Mouse (Mus musculus) intestine, embryonic 14.5 days (tissue): Measurements from ENCODE around the gene Dhx58. TPM values are rescaled to one million over a fixed set of nuclear protein-coding genes. Genes with fewer than 3 reads are reported as not detected.
A peak's percentile ranks its signal among the peaks of the same experiment; 100 is the strongest.

ENCODE experiments used
- ATAC-seq: fragments of 200-750 bp; cut with Nextera tagmentation; replicated peaks from 2 replicates; pipeline ENCODE4 v1.8.0; 2017; ENCODE audit warnings: low read depth, moderate number of reproducible peaks, moderate TSS enrichment, moderate library complexity; ENCODE audit not compliant: low FRiP score, low TSS enrichment
- DNase-seq: peaks from one replicate; pipeline ENCODE4 v3.0.0-alpha.2; 2018; ENCODE audit warnings: low spot score
- H3K27ac ChIP-seq: fragments of 300-500 bp; sonication (generic); 2 replicates; pipeline ENCODE4 v1.5.1; 2014; ENCODE audit warnings: low read depth, mild to moderate bottlenecking, control low read depth
- H3K27me3 ChIP-seq: fragments of 300-500 bp; sonication (generic); replicated peaks from 2 replicates; pipeline ENCODE4 v1.6.1; 2014; ENCODE audit warnings: low read length, control low read depth; ENCODE audit not compliant: control insufficient read depth, insufficient read depth
- H3K36me3 ChIP-seq: fragments of 300-500 bp; sonication (generic); 2 replicates; pipeline ENCODE4 v1.6.1; 2014; ENCODE audit warnings: low read length, control low read depth; ENCODE audit not compliant: control insufficient read depth, insufficient read depth
- H3K4me1 ChIP-seq: fragments of 300-500 bp; sonication (generic); replicated peaks from 2 replicates; pipeline ENCODE4 v1.6.1; 2014; ENCODE audit warnings: low read length, control low read depth, mixed read lengths; ENCODE audit not compliant: control insufficient read depth, insufficient read depth
- H3K4me2 ChIP-seq: fragments of 300-500 bp; sonication (generic); 2 replicates; pipeline ENCODE4 v1.6.1; 2014; ENCODE audit warnings: low read length
- H3K4me3 ChIP-seq: fragments of 300-500 bp; sonication (generic); 2 replicates; pipeline ENCODE4 v1.5.1; 2014; ENCODE audit warnings: low read depth, low read length, control low read depth, mixed read lengths
- H3K9ac ChIP-seq: fragments of 300-500 bp; sonication (generic); 2 replicates; pipeline ENCODE4 v1.6.1; 2014; ENCODE audit warnings: mild to moderate bottlenecking, low read length
- H3K9me3 ChIP-seq: fragments of 300-500 bp; sonication (generic); 2 replicates; pipeline ENCODE4 v1.6.1; 2016; ENCODE audit warnings: low read length, control low read depth; ENCODE audit not compliant: control insufficient read depth
- whole genome bisulfite sequencing: fragments of 180-500 bp; shearing (Covaris S2); extraction: QIAGEN DNeasy Blood & Tissue Kit; methylation state at CpG from one replicate; pipeline ENCODE4 v1.1.7; 2014; 5-methylcytosine and 5-hydroxymethylcytosine counted together
- polyA plus RNA-seq: library from polyadenylated mRNA; unstranded; fragments of >200 nt; fragmentation: Nextera tagmentation; extraction: Ambion mirVana; gene quantifications from 2 replicates; pipeline ENCODE4 v1.2.1, GENCODE M21; 2014

Dhx58 gene
- polyA plus RNA-seq, 1 experiment from 2014 or later, result 2.4 TPM

DNA sequence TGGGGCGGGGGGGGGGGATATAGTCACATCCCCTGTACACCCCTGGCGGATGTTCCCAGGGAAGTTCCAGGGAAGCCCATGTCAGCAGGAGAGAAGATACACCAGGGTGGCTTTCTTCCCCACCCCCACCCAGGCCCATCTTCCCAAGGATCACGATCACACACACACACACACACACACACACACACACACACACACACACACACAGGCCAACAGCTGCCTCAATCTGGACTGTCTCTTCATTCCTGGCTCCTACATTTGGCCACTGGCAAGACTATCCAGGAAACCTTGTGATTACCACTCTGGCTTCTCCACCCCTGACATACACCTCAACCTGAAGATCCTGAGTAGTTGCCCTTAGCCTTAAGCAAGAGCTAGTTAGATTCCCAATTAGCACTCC, 18.7 kb downstream of the Dhx58 start:
- Histone ChIP-seq H3K9me3 (no peaks in the 10 kb centered on the region), H3K4me2 (no peak overlapping the region), H3K4me1 (no peaks in the 10 kb centered on the region), H3K9ac (no peak overlapping the region), H3K27ac (no peak overlapping the region), H3K27me3 (peaks cover 1% of the 10 kb centered on the region; the same call in 1 of the 2 replicates), H3K4me3 (no peak overlapping the region), H3K36me3 (no peaks in the 10 kb centered on the region)
- ATAC-seq (no peak), DNase-seq (no peak)
- 66% methylated on average over 3 of the region's 3 CpGs for WGBS

DNA sequence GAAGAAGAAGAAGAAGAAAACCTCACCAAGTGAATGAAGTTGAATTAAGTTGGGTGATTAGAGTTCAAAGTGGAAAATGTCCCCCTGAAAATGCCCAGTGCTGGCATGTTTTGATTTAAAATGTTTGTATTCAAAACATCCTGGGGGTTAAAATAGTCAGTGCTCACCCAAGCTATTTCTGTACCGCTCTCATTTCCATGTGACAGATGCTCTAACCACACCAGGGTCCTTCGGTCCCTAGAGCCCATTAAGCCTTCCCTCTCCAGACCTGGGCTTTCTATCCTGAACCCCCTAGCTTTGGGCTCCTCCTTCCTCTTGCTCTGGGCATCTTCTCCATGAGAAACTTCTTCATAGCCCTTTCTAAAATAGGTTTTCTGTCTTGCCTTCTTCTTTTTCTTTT, 20.0 kb downstream of the Dhx58 start:
- no peak overlapping the region for H3K27ac ChIP-seq
- DNase-seq (no peak), ATAC-seq (no peak)
- no peak overlapping the region for H3K4me2 ChIP-seq
- no peak overlapping the region for H3K4me3 ChIP-seq
- H3K36me3 ChIP-seq, result no peaks in the 10 kb centered on the region
- H3K4me1 ChIP-seq, result no peaks in the 10 kb centered on the region
- no peaks in the 10 kb centered on the region for H3K9me3 ChIP-seq
- H3K27me3 ChIP-seq, result no peaks in the 10 kb centered on the region
- 83% methylated on average over 2 of the region's 2 CpGs for WGBS
- no peak overlapping the region for H3K9ac ChIP-seq

DNA sequence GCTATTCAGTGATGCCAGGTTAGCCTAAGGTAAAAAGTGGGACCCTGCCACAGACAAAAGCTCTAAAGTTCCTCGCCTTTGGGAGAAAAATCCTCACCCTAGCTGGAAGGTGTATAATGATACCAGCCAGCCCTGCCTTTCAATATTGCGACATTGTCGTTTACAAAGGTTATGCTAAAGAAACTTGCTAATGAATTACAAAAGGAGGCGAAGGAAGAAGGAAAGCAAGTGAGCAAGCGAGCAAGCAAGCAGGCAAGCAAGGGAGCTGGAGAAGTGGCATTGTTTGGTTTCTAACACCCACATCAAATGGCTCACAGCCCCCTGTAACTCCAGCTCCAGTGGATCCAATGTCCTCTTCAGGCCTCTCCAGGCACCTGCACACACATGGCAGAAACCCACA, 21.5 kb downstream of the Dhx58 start:
- Histone ChIP-seq H3K4me2 (no peak overlapping the region), H3K36me3 (no peaks in the 10 kb centered on the region), H3K27me3 (no peaks in the 10 kb centered on the region), H3K4me3 (no peak overlapping the region), H3K9ac (no peak overlapping the region), H3K27ac (no peak overlapping the region), H3K9me3 (no peaks in the 10 kb centered on the region), H3K4me1 (no peaks in the 10 kb centered on the region)
- DNase-seq, result no peak
- ATAC-seq, result no peak
- 76% methylated on average over 5 of the region's 5 CpGs for WGBS

GRCm38 (mm10) chr11:100681826-100682225, 22.2 kb downstream of the Dhx58 start:
- Histone ChIP-seq H3K4me2 (no peak overlapping the region), H3K9me3 (no peaks in the 10 kb centered on the region), H3K27me3 (no peaks in the 10 kb centered on the region), H3K27ac (no peak overlapping the region), H3K9ac (no peak overlapping the region), H3K4me3 (no peak overlapping the region), H3K36me3 (no peaks in the 10 kb centered on the region), H3K4me1 (no peaks in the 10 kb centered on the region)
- DNase-seq (no peak), ATAC-seq (no peak)
- WGBS, result 78% methylated on average over 5 of the region's 5 CpGs

DNA sequence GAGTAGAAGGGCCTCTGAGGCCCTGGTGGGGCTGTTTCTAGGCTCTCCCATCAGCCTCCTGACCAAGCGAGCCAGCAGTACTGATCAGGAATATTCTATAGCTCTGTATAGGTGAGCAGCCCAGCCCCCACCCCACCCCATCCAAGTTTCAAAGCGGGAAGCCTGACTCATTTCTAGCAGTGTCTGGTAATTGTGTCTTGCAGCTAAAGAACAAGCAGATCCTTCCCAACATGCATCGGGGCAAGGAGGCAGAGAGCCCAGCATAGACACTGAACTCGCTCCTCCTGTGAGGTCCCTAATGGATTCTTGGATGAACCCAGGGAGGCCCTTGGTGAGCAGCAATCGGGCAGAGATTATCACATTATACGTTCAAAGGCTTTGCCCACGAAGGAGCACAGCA, 26.3 kb downstream of the Dhx58 start:
- WGBS, result 45% methylated on average over 7 of the region's 7 CpGs
- Histone ChIP-seq H3K27me3 (peaks cover 16% of the 10 kb centered on the region), H3K9ac (no peak overlapping the region), H3K4me2 (no peak overlapping the region), H3K27ac (no peak overlapping the region), H3K9me3 (no peaks in the 10 kb centered on the region), H3K36me3 (no peaks in the 10 kb centered on the region), H3K4me3 (no peak overlapping the region), H3K4me1 (no peaks in the 10 kb centered on the region)
- no peak for DNase-seq
- no peak for ATAC-seq

DNA sequence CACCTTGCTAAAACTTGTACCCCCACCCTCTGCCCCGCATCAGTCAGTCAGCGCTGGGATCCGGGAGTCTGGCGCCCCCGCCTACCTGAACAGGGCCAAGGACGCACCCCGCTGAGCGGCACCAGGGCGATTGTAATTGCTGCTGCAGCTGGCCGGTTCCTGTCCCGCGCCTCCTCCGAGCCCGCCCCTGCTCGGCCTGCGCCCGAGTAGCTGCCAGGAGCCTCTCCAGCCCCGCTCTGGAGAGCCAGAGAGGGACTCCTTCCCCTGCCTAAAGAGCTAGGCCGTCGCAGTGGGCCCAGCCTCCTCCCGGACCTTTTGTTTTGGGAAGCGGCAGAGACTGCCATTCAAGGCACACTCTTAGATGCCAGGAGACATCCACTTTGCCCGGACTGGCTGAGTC, 30.9 kb downstream of the Dhx58 start:
- Histone ChIP-seq H3K27me3 (peaks cover 19% of the 10 kb centered on the region), H3K4me3 (peak overlapping the region; percentile 10; the same call in 1 of the 2 replicates), H3K27ac (no peak overlapping the region), H3K4me1 (no peaks in the 10 kb centered on the region), H3K9me3 (no peaks in the 10 kb centered on the region), H3K36me3 (no peaks in the 10 kb centered on the region), H3K4me2 (peak overlapping the region; percentile 30), H3K9ac (peak overlapping the region; percentile 25; the same call in 1 of the 2 replicates)
- ATAC-seq (no peak), DNase-seq (peak; percentile 60)
- 4% methylated on average over 23 of the region's 23 CpGs for WGBS

GRCm38 (mm10) chr11:100671956-100672355, 32.1 kb downstream of the Dhx58 start:
- ATAC-seq, result no peak
- Histone ChIP-seq H3K9me3 (no peaks in the 10 kb centered on the region), H3K36me3 (no peaks in the 10 kb centered on the region), H3K9ac (no peak overlapping the region), H3K27me3 (peaks cover 19% of the 10 kb centered on the region), H3K4me3 (no peak overlapping the region), H3K4me1 (no peaks in the 10 kb centered on the region), H3K27ac (no peak overlapping the region), H3K4me2 (no peak overlapping the region)
- no peak for DNase-seq
- WGBS, result 49% methylated on average over 2 of the region's 2 CpGs

GRCm38 (mm10) chr11:100671049-100671448, 33.0 kb downstream of the Dhx58 start:
- Histone ChIP-seq H3K4me2 (no peak overlapping the region), H3K9me3 (no peaks in the 10 kb centered on the region), H3K4me1 (no peaks in the 10 kb centered on the region), H3K9ac (no peak overlapping the region), H3K27me3 (peaks cover 19% of the 10 kb centered on the region), H3K36me3 (no peaks in the 10 kb centered on the region), H3K27ac (no peak overlapping the region), H3K4me3 (no peak overlapping the region)
- ATAC-seq (no peak), DNase-seq (no peak)
- whole genome bisulfite sequencing, result 85% methylated on average over 1 of the region's 1 CpGs

GRCm38 (mm10) chr11:100659806-100660205, 44.3 kb downstream of the Dhx58 start:
- Histone ChIP-seq H3K9ac (no peak overlapping the region), H3K4me2 (no peak overlapping the region), H3K27me3 (no peaks in the 10 kb centered on the region), H3K4me3 (no peak overlapping the region), H3K36me3 (no peaks in the 10 kb centered on the region), H3K9me3 (no peaks in the 10 kb centered on the region), H3K27ac (no peak overlapping the region), H3K4me1 (peaks cover 3% of the 10 kb centered on the region; the same call in 1 of the 2 replicates)
- 66% methylated on average over 10 of the region's 10 CpGs for WGBS
- DNase-seq, result no peak
- no peak for ATAC-seq
